Mouse (Mus musculus) midbrain, embryonic 14.5 days (tissue): ENCODE data around the gene Camk1d. TPM values are rescaled to one million over a fixed set of nuclear protein-coding genes. Genes with fewer than 3 reads are reported as not detected.
A peak's percentile ranks its signal among the peaks of the same experiment; 100 is the strongest.

Experiments used
- ATAC-seq: fragments of 200-750 bp; cut with Nextera tagmentation; 2 replicates; pipeline ENCODE4 v1.8.0; 2017; ENCODE audit warnings: moderate number of reproducible peaks, moderate library complexity; ENCODE audit not compliant: low FRiP score, low TSS enrichment
- DNase-seq: peaks from one replicate; pipeline ENCODE4 v3.0.0-alpha.2; 2015
- H3K27ac ChIP-seq: fragments of 300-500 bp; sonication (generic); replicated peaks from 2 replicates; pipeline ENCODE4 v1.5.1; 2014; ENCODE audit warnings: mild to moderate bottlenecking, low read depth, low read length, moderate library complexity
- H3K27me3 ChIP-seq: fragments of 300-500 bp; sonication (generic); 2 replicates; pipeline ENCODE4 v1.6.1; 2014; ENCODE audit warnings: low read length, control low read depth, mixed read lengths; ENCODE audit not compliant: control insufficient read depth, insufficient read depth
- H3K36me3 ChIP-seq: fragments of 300-500 bp; sonication (generic); 2 replicates; pipeline ENCODE4 v1.6.1; 2014; ENCODE audit warnings: low read length, control low read depth; ENCODE audit not compliant: control insufficient read depth, insufficient read depth
- H3K4me1 ChIP-seq: fragments of 300-500 bp; sonication (generic); 2 replicates; pipeline ENCODE4 v1.6.1; 2014; ENCODE audit warnings: mild to moderate bottlenecking, antibody characterized with exemption, low read length, control low read depth; ENCODE audit not compliant: control insufficient read depth, insufficient read depth
- H3K4me2 ChIP-seq: fragments of 300-500 bp; sonication (generic); 2 replicates; pipeline ENCODE4 v1.6.1; 2014; ENCODE audit warnings: mild to moderate bottlenecking, low read length, moderate library complexity
- H3K4me3 ChIP-seq: fragments of 300-500 bp; sonication (generic); replicated peaks from 2 replicates; pipeline ENCODE4 v1.5.1; 2014; ENCODE audit warnings: low read depth, low read length
- H3K9ac ChIP-seq: fragments of 300-500 bp; sonication (generic); replicated peaks from 2 replicates; pipeline ENCODE4 v1.6.1; 2014; ENCODE audit warnings: mild to moderate bottlenecking, low read length, moderate library complexity
- H3K9me3 ChIP-seq: fragments of 300-500 bp; sonication (generic); 2 replicates; pipeline ENCODE4 v1.6.1; 2016; ENCODE audit warnings: low read length, control low read depth, mixed read lengths; ENCODE audit not compliant: control insufficient read depth
- WGBS: fragments of 180-500 bp; shearing (Covaris S2); extraction: QIAGEN DNeasy Blood & Tissue Kit; methylation state at CpG from one replicate; pipeline ENCODE4 v1.1.7; 2014; 5-methylcytosine and 5-hydroxymethylcytosine counted together
- polyA plus RNA-seq: library from polyadenylated mRNA; unstranded; fragments of >200 nt; fragmentation: Nextera tagmentation; extraction: Ambion mirVana; gene quantifications from 2 replicates; pipeline ENCODE4 v1.2.1, GENCODE M21; 2014

The Camk1d gene
- polyA plus RNA-seq, 1 experiment from 2014 or later, result 6.0 TPM

- peak; percentile 27; the same call in 1 of the 2 replicates for ATAC-seq
- H3K9me3 ChIP-seq, result no peaks in the 10 kb centered on the region
- no peak overlapping the region for H3K4me2 ChIP-seq
- H3K4me3 ChIP-seq, result no peak overlapping the region
- no peak overlapping the region for H3K9ac ChIP-seq
- WGBS, result 47% methylated on average over 9 of the region's 9 CpGs
- H3K27ac ChIP-seq, result 0 out of 2 replicates have a peak overlapping the region, but pooled peaks have one; percentile 32
- H3K36me3 ChIP-seq, result no peaks in the 10 kb centered on the region
- peak; percentile 75 for DNase-seq
- H3K27me3 ChIP-seq, result no peaks in the 10 kb centered on the region
- H3K4me1 ChIP-seq, result peaks cover 11% of the 10 kb centered on the region; the same call in 1 of the 2 replicates
Observed at GRCm38 (mm10) chr2:5577399-5578129, 136.8 kb downstream of the Camk1d start.

DNA sequence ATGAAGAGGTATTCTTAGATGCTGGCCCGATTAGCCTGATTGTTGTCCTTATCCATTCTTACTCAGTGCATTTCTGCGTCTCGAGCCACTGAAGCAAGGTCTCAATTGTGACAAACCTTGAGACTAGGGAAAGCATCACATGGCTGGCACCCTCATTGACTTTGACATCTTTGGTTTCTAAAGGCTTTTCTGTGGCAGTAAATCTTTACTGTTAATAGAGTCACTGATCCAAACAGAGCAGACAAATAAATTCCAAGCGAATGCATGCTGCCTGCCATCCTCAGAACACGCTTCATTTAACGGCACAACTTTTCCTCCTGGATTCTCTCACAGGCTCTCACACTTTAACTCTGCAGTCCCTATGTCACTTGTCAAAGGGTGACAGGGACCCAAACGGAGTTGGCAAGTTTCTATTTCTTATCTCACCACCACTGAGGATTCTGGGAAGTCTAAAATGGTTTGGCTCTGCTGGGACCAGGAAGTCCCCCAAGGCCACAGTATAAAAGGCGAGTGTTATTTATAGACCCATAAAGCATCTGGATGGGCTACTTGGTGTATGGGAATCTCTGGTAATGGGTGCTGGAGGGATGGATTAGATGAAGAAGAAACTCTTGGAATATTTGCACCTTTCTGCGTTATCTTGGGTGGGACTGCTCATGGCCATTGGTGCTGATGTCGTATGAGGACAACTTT is 141.9 kb downstream of the Camk1d start:
- no peak overlapping the region for H3K4me2 ChIP-seq
- no peak overlapping the region for H3K9ac ChIP-seq
- DNase-seq (peak; percentile 11), ATAC-seq (no peak)
- no peak overlapping the region for H3K27ac ChIP-seq
- no peaks in the 10 kb centered on the region for H3K9me3 ChIP-seq
- 70% methylated on average over 10 of the region's 10 CpGs for WGBS
- no peak overlapping the region for H3K4me3 ChIP-seq
- no peaks in the 10 kb centered on the region for H3K36me3 ChIP-seq
- no peaks in the 10 kb centered on the region for H3K27me3 ChIP-seq
- H3K4me1 ChIP-seq, result peaks cover 4% of the 10 kb centered on the region; the same call in 1 of the 2 replicates

DNA sequence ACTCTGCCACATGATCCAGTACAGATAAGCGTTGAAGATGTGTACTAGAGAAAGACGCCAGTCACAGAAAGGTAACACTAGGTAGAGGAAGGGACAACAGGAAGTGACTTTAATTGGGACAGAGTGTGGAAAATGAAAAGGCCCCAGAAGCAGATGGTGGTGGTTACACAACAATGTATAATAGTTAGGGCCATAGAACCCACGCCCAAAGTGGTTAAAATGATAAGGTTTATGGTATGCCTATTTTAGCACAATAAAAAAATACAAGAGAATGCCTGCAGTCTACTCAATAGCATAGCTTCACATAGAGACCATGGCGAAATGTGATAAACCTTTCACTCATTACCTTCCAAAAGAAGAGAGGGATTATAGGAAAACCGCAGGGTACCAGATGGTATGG is 147.7 kb downstream of the Camk1d start:
- no peaks in the 10 kb centered on the region for H3K36me3 ChIP-seq
- no peak overlapping the region for H3K4me2 ChIP-seq
- H3K4me3 ChIP-seq, result no peak overlapping the region
- no peak overlapping the region for H3K9ac ChIP-seq
- no peak overlapping the region for H3K27ac ChIP-seq
- no peaks in the 10 kb centered on the region for H3K4me1 ChIP-seq
- DNase-seq (no peak), ATAC-seq (no peak)
- no peaks in the 10 kb centered on the region for H3K9me3 ChIP-seq
- H3K27me3 ChIP-seq, result no peaks in the 10 kb centered on the region
- 92% methylated on average over 5 of the region's 5 CpGs for WGBS

DNA sequence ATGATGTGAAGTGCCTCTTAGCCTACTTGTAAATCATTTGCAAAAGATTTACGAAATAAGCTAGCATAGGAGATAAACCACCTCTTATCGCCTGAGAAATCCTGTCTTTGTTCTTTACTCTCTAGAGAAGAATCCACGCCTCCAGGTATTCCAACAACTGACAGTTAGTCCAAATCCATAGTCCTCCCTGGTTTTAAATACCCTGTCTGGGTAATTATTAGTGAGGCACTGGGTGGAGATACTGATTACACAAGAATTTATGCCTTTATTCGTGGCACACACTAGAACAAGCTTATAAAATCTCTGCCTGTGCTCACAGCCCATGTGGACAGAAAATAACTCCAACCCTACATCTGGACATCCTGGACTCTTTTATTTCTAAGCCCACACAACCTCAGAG is 150.6 kb downstream of the Camk1d start:
- WGBS, result 87% methylated on average over 4 of the region's 4 CpGs
- ATAC-seq, result no peak

GRCm38 (mm10) chr2:5561446-5561845 is 152.9 kb downstream of the Camk1d start:
- no peak overlapping the region for H3K4me2 ChIP-seq
- no peak for ATAC-seq
- H3K36me3 ChIP-seq, result no peaks in the 10 kb centered on the region
- H3K4me3 ChIP-seq, result no peak overlapping the region
- H3K9me3 ChIP-seq, result no peaks in the 10 kb centered on the region
- no peaks in the 10 kb centered on the region for H3K4me1 ChIP-seq
- no peak overlapping the region for H3K9ac ChIP-seq
- DNase-seq, result no peak
- no peak overlapping the region for H3K27ac ChIP-seq
- H3K27me3 ChIP-seq, result no peaks in the 10 kb centered on the region
- WGBS, result 88% methylated on average over 3 of the region's 3 CpGs

More for the DNA sequence above, 150.6 kb downstream of the Camk1d start:
- Histone ChIP-seq H3K4me3 (no peak overlapping the region), H3K9me3 (no peaks in the 10 kb centered on the region), H3K4me2 (no peak overlapping the region), H3K27me3 (no peaks in the 10 kb centered on the region), H3K4me1 (no peaks in the 10 kb centered on the region), H3K36me3 (no peaks in the 10 kb centered on the region), H3K27ac (no peak overlapping the region), H3K9ac (no peak overlapping the region)
- DNase-seq, result no peak

DNA sequence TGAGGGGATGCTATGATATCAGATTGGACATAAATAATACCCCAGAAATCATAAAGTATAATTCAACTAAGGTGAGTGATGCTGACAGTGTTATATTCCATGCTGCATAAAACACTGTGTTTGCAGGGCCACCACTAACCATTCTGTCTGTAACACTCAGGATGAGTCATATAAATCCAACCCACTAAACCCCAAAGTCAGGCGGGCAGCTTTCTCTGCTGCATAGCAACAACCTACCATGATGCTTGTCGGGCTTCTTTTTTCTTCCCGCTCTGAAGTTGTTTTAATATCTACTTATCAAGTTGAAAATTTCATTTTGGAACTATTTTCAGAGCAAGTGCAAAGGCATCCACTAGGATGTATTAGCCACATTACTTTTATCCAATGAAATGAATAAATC is 161.1 kb downstream of the Camk1d start:
- Histone ChIP-seq H3K4me2 (no peak overlapping the region), H3K36me3 (no peaks in the 10 kb centered on the region), H3K9ac (no peak overlapping the region), H3K4me1 (no peaks in the 10 kb centered on the region), H3K9me3 (no peaks in the 10 kb centered on the region), H3K27me3 (no peaks in the 10 kb centered on the region), H3K27ac (no peak overlapping the region), H3K4me3 (no peak overlapping the region)
- WGBS, result 94% methylated on average over 3 of the region's 3 CpGs
- ATAC-seq, result no peak
- no peak for DNase-seq

DNA sequence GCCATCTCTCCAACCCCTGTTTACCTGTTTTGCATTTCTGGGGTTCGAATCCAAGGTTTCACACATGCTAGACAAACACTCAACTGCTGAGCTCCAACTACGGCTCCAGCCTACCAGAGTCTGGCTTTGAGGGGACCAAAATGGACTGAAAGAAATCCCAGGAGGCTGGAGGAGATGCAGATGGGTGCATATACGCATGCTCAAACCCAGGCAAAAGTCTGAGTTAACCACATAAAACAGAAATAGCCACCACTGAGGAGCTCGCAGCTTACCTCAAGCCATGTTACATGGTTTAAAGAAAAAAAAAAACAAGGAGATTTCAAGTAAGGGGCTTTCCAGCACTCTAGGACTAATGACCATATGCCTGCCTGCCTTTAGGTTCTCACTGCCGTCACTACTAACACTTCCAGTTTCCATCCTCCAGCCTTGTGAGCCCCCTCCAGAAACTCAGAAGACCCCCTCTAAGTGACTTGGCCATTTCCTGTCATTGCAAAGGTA is 162.5 kb downstream of the Camk1d start:
- ATAC-seq, result no peak
- no peaks in the 10 kb centered on the region for H3K9me3 ChIP-seq
- H3K36me3 ChIP-seq, result no peaks in the 10 kb centered on the region
- H3K4me1 ChIP-seq, result no peaks in the 10 kb centered on the region
- WGBS, result 95% methylated on average over 5 of the region's 5 CpGs
- H3K27me3 ChIP-seq, result no peaks in the 10 kb centered on the region
- no peak for DNase-seq
- H3K4me2 ChIP-seq, result no peak overlapping the region
- H3K27ac ChIP-seq, result no peak overlapping the region
- no peak overlapping the region for H3K4me3 ChIP-seq
- H3K9ac ChIP-seq, result no peak overlapping the region

DNA sequence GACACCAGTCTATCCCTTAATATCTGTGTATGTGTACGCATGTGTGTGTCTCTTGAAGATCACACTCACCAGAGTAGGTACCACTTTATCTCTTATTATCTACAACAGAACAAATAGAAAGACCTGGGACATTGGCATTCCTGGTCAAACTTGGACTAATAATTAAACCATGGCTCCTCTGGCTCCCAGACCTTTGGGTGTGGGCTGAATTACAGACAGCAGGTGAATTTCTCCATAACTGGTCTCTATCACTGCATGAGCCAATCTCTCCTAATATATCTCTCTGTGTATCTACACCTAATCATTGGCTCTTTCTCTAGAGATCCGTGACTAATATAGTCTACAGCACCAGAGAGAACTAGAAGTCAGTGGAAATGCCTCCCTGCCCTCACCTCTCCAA is 165.0 kb downstream of the Camk1d start:
- DNase-seq (no peak), ATAC-seq (no peak)
- no peaks in the 10 kb centered on the region for H3K9me3 ChIP-seq
- 90% methylated on average over 2 of the region's 2 CpGs for WGBS
- H3K4me1 ChIP-seq, result no peaks in the 10 kb centered on the region
- no peaks in the 10 kb centered on the region for H3K27me3 ChIP-seq
- H3K27ac ChIP-seq, result no peak overlapping the region
- no peaks in the 10 kb centered on the region for H3K36me3 ChIP-seq
- H3K4me2 ChIP-seq, result no peak overlapping the region
- no peak overlapping the region for H3K4me3 ChIP-seq
- H3K9ac ChIP-seq, result no peak overlapping the region

- Histone ChIP-seq H3K4me2 (no peak overlapping the region), H3K9me3 (no peaks in the 10 kb centered on the region), H3K9ac (no peak overlapping the region), H3K27ac (no peak overlapping the region), H3K27me3 (no peaks in the 10 kb centered on the region), H3K36me3 (no peaks in the 10 kb centered on the region), H3K4me3 (no peak overlapping the region), H3K4me1 (no peaks in the 10 kb centered on the region)
- no peak for ATAC-seq
- DNase-seq, result no peak
- 94% methylated on average over 4 of the region's 4 CpGs for WGBS
Observed at GRCm38 (mm10) chr2:5548872-5549271, 165.4 kb downstream of the Camk1d start.
